Mouse (Mus musculus): Measurements from ENCODE around the gene Zfp536.
"Not testable (repeated sequence)": the region's sequence is repeated elsewhere in the genome, so short reads cannot be mapped to it uniquely, and the experiment has no call there.

The Zfp536 gene

DNA sequence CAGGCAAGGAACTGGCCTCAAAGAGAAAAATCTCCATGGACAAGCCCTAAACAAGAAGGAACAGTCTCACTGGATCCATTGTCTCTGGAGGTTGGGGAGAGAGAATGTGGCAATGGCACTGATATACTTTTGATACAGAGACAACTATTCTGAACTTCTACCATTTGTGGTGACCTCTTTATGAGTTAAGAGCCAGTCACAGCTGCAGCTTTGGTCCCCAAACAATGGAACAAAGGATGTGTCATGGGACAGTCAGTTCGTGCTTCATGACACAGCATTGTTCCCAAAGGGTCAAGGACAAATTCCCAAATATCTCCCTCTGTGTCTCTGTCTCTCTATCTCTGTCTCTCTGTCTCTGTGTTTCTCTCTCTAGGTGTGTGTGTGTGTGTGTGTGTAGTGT lies 20.4 kb downstream of the Zfp536 start:
- DNase-seq = no peak

GRCm38 (mm10) chr7:37746133-37746761 lies 27.2 kb downstream of the Zfp536 start:
- DNase-seq = no peak

GRCm38 (mm10) chr7:37743350-37743749 lies 30.1 kb downstream of the Zfp536 start:
- no peak for DNase-seq

DNA sequence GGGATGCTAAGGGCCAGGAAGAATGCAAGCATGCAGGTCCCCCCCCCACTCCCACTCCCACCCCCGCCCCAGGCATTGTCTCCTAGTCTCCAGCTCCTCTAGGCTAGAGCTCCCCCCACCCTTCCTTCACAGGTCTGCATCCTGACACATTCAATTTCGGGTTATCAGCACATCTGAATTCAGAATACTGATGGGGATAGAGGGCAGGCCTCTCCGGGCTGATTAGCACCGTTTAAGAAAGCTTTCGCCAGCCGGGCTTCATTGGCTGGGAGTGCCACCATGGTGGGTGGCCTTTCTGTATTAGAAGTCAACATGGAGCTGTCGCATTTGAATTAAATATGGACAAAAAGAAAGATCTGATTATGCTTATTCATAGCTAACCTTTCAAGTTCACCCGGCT lies 36.2 kb downstream of the Zfp536 start:
- no peak for DNase-seq

- no peak for DNase-seq
Measured at GRCm38 (mm10) chr7:37736413-37736720, 37.1 kb downstream of the Zfp536 start.

DNA sequence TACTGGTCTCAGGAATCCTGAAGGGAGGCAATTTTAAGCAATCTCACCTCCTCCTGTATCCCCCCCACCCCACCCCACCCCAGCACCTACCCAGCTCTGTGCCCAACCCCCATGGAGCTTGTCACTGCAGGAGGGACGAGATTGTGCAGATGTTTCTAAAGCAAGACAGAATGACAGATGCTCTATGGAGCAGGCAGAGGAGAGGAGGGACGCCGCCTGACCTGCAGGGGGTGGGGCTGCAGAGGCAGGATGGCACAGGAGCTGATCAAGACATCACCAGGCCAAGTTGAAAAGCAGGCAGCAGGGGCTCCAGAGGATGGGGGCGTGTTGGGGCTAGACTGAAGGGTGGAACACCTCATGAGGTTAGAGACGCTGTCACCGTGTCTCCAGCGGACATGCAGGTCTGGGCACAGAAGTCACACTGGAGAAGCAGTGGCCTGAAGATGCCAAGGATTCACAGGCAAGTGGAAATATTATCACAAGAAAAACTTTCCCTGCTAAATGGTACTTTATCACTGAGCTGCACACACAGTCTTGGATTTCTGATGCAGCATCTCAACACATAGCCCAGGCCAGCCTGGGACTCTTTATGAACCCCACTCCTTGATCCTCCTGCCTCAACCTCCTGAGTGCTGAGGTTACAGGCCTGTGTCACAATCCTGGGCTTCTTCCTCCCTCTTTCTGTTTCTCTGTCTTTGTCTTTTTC lies 37.6 kb downstream of the Zfp536 start:
- DNase-seq = no peak

DNA sequence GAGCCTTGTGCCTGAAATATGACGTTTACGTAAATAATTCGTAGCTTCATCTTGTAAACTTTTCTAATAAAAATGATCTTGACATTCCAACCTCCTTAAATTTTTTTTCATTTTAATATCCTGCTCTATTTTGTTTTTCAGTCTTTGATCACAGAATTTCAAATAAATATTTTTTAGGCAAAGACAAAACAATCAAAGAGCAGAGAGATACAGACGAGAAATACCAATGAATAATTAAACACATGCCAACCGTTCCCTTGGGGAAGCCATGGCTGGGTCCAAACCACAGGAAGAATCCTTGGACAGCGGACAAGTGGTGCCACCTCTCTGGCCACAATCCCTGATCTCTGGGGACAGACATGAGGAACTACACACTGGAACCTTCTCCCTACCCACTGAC lies 38.3 kb downstream of the Zfp536 start:
- DNase-seq = no peak

DNA sequence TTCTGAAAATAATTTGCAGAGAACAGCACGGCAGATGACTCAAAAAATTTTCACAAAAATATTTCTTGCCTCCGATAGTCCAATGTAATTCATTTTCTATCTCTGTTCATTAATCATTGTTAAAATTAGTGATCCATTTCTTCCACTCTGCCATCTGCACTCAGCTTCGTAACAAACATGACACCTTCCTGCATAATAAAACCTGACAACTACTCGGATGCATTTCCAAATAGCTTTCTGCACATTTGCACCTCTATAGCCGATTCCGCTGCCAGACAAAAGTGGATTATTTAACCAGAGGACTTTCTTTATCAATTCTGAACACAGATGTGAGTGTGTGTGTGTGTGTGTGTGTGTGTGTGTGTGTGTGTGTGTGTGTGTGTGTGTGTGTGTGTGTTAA lies 38.9 kb downstream of the Zfp536 start:
- DNase-seq = no peak

DNA sequence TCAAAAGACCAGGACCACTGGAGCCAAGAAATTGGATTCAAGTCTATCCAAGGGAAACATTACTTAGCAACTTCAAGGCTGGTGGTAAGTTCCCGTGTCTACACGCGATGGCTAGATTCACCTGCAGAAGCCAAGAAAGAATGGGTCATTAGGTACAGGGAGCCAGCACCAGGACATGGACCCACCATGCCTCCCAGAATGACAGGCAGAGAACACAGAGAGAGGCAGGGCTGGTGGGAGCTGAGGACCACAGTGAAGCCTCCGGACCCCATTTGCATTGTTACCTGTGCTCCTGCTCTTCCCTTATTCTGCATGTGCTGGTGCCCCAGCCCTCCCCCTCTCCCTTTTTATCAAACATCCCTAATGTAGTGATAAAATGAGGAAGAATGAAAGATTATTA lies 39.4 kb downstream of the Zfp536 start:
- no peak for DNase-seq

DNA sequence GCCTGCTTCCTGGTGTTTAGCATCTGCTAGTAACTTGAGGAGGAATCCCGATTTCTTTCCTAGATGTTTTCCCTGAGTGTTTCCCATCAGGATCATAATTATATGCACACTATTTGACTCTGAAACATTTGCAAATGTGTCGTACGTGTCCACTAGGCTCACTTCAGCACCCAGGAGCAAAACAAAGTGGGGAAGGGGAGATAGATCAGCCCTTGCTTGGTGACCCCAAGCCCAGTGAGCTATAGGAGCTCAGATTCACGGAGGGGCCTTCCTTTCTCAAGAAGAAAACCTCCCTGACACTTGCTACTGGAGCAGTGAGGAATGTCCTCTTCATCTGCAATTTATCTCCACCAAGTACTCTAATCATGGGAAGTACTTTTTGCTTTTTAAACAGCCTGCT lies 40.7 kb downstream of the Zfp536 start:
- DNase-seq = no peak

GRCm38 (mm10) chr7:37727746-37728145 lies 45.7 kb downstream of the Zfp536 start:
- DNase-seq = no peak

- no peak for DNase-seq
Measured at GRCm38 (mm10) chr7:37724002-37724790, 49.2 kb downstream of the Zfp536 start.

- DNase-seq = no peak
Measured at GRCm38 (mm10) chr7:37723191-37723592, 50.2 kb downstream of the Zfp536 start.

DNA sequence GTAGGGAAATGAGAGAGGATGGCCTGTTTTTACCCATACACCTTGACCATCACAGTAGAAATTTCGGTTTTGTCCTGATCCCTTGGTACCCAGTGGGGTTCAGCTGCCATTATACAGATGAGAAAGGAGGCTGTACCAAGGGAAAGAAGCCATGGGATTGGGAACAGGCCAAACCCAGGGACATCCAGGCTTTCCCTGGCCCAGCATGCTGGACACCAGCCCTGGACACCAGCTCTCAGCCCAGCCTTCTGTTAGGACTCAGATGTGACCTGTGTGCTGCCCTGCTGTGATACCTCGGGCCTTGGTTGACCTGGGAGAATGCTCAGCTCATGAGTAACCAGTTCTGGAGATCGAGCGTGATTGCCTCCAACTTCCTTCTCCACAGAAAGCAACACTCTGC lies 51.8 kb downstream of the Zfp536 start:
- DNase-seq = no peak

DNA sequence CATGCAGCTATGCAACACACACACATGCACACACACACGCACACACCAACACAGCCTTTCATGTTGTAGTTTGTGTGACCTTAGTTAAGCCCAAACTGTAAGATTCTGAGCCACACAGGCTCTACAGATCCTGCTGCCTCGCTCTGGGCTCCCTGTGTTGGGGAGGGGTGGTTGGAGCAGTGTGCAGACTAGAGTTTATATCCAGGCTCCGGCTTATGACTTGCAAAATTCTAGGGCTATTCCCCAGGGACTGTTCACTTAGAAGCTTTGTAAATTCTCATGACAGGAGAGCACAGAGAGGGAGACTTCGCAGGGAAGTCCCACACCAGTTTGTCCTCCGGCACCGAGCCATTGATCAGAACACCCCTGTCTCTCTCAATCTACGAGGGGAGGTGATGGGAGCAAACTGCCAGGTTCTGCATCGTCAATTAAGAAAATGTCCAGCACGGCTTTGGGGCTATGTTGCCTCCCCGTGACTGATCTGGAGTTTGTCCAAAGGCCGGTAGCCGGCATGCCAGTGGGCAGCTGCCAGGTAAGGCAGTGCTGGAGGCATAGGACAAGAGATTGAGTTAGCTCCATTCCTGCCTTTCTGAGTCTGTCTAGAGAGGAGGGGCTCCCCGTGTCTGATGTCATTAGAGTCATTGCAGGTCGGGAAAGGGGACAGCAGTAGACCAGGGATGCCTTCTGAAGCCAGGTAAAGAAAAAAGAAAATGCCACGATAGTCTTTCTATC lies 54.6 kb downstream of the Zfp536 start:
- DNase-seq = no peak

DNA sequence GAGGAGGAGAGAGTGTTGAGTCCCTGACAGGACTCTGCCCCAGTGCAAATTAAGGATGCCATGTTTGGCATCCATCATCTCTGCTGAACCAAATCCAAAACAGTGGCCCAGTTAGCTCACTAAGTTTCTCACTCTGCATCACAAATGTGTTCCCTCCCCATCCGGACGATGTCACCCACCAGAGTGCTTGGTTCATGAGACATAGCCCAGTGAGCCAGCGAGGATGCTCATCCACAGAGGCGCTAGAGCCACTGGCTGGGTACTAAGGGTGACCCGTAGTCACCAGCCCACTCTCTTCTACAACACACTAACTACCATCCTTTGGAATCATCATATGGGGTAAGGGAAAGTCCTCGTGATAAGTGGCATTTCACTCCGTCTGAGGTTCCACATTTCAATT lies 56.4 kb downstream of the Zfp536 start:
- DNase-seq = no peak

- no peak for DNase-seq
Measured at GRCm38 (mm10) chr7:37716626-37717025, 56.8 kb downstream of the Zfp536 start.

DNA sequence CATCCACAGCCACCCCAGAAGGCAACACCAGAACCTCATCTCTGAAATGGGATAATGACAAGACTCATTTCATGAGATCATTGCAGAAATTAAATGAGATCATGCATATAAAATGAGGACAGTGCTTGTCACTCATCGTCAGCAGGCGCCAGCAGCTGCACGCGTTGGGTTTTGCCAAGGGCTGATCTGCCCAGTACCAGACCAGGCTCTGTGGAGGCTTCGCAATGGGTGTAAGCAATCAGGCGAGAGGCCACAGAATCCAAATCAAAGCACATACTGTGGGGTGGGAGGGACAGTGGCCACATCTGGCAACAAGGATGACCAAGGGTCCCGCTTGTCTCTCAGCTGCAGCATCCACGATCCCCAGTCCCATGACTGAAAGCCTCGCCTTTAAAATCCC lies 69.0 kb downstream of the Zfp536 start:
- DNase-seq = no peak

GRCm38 (mm10) chr7:37697378-37697777 lies 76.1 kb downstream of the Zfp536 start:
- DNase-seq = not testable (repeated sequence)

DNA sequence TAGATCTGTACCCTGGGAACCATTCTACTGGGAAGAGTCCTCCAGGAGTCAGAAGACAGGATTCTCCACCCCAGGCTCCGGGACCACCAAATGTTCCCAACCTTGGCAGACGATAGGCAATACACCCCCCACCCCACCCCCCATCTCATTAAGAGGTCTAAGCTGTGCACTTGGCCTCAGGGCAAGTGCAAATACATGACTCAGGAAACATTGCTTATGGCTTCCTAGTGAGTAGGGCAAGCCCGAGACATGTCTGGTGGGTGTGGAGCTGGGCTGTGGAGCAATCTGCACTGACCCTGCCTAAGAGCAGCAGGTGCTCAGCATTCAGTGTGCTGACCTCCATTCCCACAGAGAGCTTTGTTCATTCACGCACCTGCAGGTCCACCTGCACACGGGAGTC lies 78.4 kb downstream of the Zfp536 start:
- DNase-seq = no peak

GRCm38 (mm10) chr7:37690606-37691005 lies 82.8 kb downstream of the Zfp536 start:
- no peak for DNase-seq

DNA sequence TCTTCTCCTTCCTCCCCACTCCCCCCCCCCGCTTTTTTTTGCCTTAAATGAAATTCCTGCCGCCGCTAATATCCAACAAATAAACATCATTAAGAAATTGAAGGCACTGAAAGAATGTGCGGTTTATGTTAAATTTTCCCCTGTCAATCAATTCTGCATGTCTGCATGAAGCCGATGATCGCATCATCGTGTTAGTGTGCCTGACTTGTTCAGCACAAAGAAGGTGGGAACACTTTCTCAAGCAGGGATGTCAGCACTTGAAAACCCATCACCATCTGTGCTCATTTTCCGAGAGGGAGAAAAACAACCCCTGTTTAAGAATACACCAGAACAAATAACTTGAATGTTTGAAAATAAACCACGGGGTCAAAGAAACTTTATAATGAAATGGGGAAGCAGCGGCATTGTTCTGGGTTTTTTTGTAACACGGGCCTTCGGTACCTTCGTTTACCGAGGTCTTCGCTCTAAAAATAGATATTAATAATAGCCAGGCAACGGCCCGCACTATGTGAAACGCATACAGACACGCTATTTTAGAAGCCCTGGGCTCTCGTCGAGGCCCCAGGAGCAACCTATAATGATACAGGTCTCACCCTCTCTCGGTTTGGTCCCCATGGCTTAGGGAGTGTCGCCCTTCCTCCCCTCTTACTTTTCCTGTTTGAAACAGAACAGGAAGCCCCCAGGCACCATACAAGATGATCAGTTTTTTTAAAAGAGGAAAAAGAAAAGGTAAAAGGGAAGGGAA lies 83.7 kb downstream of the Zfp536 start:
- DNase-seq = no peak

DNA sequence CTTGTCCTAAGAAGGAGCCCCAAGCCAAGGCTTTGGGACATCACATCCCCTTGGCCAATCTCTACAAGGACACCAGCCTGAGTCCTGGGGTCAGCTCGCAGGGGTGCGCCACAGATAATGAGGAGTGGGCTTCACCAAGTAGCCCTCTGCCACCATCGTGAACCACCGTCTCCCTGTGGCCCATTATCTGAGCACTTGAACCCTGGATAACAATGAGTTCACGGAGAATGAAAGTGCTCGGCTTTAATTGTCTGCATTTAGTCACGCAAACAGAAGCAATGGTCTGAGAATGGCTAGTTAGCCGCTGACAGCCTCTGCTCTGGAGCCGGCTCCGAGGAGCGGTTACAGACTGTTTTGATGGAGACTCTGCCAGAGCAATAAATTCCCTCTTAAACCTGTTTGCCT lies 84.3 kb downstream of the Zfp536 start:
- DNase-seq = no peak

Data from B cell, adult 2 months (primary cell).